Mouse (Mus musculus): ENCODE measurements at regions not wholly inside any gene's neighbourhood (a gene's known extent, or its start where the extent isn't known, plus 50 kb on each side); places are given as distances from the start of the nearest gene placed in this dataset.

DNA sequence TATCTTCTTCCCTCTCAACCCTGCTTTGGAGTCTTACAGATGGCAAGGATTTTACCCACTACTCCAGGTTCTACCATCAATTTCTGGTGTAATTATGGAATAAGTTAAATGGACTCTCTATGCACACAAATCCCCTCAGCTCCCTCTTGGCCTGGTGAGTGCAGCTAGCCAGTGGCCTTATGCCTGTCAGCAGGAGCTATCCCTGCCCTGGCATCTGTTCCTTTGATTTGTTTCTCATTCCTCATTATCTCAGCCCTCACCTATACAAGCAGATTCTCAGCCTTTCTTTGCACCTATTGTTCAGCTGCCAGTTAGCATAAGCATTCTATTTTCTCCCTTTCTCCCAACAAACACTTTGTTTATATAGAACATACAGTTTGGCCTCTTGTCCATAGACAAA, 150.3 kb downstream of the Rnf152 start:
- no peak for DNase-seq (ENCODE audit: low spot score in 2 of 2)

DNA sequence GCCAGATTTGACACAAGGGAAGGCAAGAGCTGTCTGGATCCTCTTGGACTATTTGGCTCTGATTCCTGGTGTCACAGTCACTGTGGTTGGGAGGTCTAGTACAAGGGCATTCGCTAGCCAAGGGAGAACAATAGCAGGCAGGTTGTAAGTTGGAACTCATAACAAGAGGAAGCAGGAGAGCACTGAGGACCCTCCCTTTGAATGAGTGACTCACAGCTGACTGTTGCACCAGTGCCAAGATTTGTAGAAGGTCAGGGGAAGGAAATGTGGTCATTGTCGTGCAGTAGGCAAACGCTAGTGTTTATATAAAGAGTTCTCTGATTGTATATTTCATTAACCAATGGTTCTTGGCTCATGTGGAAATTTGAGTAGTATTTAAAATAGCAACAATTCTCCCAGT, 157.2 kb downstream of the Rnf152 start:
- DNase-seq (ENCODE audit: low spot score in 2 of 2), result no peak

DNA sequence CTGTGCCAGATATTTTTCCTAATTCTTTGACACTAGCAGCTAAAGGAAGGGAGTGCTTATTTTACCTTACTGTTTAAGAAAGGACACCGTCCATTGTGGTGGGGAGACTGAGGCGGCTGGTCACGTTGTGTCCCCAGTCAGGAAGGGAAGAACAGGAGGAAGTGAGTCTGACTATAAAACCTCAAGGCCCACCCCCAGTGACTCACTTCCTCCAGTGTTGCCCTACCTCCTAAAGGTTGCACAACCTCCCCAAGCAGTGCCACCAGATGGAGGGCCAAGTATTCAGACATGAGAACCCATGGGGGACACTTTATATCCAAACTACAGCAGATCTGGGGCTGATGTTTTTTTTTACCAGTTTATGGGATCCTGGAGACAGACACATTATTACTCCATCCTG, 165.4 kb downstream of the Rnf152 start:
- no peak for DNase-seq (ENCODE audit: low spot score in 2 of 2)

DNA sequence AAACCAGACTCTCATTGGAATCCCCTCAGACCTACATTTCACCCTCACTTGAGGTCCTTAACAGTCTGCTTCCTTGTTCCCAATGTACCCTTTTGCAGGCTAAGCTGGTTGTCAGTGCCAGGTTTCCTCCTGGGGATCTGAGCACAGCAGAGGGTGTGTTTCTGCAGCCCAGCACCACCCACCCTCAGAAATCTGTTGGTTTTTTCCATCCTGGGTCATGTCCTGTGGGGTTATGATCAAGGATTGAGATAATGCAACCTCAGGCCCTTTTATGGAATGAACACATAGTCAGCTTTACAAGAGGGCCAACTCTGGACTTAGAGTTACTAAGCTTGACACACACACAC, 167.6 kb downstream of the Rnf152 start:
- no peak for DNase-seq (ENCODE audit: low spot score in 2 of 2)

DNA sequence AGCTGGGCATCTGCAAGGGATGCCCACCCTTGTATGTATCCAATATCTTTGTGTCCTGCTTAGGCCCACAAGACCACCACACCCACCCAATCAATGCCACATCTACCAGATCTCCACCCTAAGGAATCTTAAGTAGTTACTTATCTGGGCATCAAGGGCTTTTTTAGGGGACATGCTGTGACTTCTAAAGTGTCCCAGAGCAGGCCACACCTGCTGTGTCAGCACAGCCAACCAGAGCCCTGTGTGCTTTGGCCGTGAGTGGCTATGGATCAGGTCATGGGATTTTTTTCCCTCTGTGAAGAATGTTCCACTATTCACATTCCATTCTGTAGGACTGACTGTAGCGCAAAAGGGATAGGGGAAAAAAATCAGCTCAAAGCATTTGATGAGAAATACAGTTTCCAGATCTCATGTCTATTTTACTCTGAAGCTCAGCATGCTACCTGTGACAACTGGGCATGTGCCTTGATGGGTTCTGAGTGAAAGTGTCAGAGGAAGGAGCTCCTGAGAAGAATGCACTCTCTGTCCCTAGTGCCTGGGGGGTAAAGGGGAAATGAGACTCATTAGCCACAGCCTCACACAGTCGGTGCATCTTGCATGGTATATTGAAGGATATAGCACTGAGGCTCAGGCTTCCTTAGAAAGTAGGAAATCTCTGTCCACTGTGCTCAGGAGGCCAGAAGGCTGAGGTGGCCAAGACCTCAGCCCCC, 168.1 kb downstream of the Rnf152 start:
- no peak for DNase-seq (ENCODE audit: low spot score in 2 of 2)

DNA sequence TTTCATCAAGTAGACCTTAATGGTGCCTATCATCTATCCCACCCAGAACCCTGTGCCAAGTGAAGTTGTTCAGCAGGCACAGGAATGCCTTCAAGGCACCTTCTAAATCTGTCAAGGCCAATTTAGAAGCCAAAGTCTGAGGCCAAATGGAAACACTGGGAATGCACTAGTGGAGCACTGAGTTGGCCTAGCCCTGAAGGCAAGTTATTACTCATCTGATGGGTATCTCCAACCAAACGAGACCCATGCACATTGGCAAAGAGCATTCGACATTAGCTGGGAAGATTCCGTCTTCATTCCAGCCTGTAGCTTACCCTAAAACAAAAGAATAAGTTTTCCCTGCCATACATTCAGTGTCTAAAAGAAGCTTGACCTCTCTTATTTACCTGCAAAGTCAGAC, 172.0 kb downstream of the Rnf152 start:
- no peak for DNase-seq (ENCODE audit: low spot score in 2 of 2)

DNA sequence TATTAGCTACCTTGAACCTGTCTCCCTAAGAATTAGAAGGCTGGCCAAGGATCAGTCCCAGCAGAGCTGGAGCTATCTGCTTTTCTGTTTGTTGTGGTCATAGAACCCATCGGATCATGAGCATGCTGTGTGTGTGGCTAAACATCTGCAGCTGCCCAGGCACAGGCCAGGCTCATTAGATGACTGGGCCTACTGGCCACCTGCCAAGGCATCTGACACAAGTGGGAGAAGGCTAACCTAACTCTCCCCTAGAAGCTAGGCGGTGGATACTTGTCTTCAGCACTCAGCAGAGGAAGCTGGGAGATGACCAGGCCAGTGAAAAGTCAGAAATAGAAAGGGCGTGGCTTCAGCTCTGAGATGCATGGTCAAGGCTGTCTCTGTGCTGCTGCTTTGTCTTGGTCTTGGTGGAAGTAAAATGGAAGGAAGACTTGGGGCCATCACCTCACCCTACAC, 177.1 kb downstream of the Rnf152 start:
- peak; percentile 8 to 13 for DNase-seq (ENCODE audit: low spot score in 2 of 2)

DNA sequence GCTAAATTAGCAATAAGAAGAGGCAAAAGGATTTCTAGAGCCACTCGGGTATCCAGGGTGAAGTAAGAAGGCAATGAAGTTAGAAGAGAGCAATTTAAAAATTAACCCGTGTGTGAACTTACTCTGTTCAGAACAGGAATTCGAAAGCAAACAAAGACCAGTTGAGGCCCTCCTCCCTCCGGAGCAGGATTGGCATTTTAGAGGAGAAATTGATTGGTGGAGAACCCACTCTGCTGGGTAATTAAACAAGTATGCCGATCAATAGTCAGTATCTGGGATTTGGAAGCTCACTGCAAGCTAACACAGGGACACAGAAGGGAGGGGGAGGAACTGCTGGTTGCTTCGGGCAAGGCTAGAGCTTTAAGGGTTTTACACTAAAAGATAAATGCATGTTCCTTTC, 177.7 kb downstream of the Rnf152 start:
- DNase-seq (ENCODE audit: low spot score in 2 of 2), result no peak

DNA sequence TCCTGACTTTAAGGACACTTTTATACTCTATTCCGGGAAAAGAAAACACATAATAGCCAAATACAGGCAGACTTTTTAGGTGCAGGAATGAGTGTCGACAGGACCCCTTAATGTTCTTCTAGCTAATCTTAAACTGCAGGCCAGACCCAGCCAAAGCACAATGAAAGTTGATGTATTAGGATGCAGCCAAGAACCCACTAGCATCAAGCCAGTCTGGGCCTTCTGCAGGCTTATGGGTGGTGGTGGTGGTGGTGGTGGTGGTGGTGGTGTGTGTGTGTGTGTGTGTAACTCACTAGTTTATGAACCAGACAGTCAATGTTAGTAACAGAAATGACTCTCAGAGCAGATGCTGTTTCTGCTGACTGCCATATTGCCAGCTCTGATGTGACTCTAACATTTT, 178.6 kb downstream of the Rnf152 start:
- DNase-seq (ENCODE audit: low spot score in 2 of 2), result no peak

DNA sequence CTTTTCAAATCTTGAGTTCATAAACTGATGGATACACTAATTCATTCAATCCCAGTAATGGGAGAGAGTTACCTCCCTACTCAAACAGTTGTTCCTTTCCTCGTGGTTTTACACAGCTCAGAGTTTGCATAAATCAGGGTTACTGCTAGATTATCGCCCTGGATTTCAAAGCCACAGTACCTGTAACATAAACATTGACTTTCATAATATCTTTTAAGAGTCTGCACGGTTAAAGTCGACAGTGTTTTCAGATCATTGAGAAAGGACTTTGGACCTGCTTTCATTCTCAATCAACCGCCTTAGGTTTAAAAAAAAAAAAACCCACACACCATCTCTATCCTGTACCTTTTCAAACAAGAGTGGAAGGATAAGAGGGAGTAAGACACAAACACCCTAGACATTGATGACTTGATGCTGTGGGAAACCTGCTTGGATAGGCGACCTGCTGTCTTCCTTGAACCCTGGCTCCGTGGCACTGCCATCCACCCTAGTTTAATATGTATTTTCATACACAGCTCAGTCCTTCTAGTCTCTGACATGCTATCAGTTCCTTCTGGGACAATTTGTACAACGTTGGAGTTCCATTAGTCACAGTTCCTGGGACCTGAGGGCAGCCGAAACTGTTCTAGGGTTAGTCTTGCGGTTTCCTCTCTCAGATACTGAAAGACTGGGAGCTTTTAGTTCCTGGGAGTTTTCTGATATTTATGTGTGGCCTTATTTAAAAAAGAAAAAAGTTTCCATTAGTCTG, 179.3 kb downstream of the Rnf152 start:
- DNase-seq (ENCODE audit: low spot score in 2 of 2), result no peak

DNA sequence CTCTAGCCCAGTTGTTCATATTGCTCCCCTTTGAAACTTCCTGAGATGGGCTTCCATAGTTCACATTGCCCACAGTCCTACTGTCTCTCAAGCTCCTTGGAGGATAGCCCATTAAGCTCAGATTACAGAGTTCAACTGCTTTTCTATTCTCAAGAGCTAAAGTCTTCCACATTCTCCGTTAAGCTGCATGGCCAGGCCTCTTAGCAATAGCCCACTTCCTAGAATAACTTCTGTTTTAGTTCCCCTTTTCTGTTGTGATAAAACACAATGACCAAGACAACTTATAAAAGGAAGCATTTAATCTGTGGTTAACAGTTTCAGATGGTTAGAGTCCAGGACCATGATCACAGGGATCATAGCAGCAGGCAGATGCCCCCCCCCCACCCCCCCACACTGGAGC, 185.5 kb downstream of the Rnf152 start:
- no peak for DNase-seq (ENCODE audit: low spot score in 2 of 2)

DNA sequence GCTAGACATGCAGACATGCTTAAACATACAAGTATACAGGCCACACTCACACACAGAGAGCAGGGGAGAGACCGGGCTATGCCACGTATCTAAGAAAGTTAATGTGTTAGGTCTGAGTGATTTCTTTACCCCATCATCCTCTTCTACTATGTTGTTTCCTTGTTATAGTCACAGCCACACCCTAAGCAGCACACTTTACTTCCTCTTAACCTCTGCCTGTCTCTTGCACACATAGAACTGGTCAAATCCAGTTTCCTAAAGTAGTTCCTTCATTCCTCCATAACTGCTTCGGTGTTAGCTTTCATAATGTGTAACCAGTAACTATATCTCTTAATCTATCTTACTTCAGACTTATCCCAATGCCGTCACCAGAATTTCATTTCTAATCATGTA, 186.4 kb downstream of the Rnf152 start:
- DNase-seq (ENCODE audit: low spot score in 2 of 2), result no peak

DNA sequence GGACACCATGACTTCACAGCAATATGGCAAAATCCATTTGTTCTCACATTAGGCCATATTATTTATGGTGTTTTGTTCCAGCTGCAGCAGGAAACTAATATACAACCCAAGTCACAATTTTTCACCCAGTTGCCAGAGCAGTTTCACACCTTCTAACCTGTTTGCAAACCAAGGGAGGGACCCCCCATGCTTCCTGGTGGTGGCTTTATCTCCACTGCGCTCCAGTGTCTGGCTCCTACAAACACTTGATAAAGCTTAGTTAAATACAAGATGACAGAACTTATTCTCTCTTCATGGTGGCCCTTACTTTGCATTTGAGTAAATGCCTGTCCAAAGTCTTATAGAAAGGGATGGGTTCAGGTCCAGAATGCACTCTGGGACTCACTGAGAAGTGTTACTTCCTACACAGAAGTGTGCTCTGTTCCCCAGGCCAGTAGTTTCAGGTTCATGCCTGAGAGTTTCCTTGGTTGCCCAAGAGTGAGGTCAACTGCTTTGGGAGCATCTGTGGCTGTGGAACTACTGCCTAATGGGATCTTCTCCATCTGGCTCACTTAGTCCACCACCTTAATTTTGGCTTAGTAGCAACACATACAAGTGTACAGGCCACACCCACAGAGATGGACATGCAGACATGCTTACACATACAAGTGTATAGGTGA, 186.9 kb downstream of the Rnf152 start:
- DNase-seq (ENCODE audit: low spot score in 2 of 2), result no peak

DNA sequence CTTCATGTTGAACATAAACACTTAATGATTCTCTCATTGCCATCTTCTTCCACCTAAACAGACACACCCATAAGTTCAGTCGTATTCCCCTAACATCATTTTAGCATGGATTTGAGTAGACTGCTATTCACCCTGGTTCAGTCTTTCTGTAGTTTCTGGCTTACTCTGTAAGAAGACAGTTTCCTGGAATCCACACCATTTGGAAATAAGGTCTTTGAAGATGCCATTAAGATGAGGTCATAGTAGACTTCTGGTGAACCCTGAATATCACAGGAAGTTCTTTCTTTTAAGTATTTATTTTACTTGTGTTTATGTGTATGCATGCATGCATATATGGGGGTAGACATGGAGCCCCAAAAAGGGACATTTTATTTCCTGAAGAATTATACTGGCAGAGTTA, 187.7 kb downstream of the Rnf152 start:
- DNase-seq (ENCODE audit: low spot score in 2 of 2), result no peak

DNA sequence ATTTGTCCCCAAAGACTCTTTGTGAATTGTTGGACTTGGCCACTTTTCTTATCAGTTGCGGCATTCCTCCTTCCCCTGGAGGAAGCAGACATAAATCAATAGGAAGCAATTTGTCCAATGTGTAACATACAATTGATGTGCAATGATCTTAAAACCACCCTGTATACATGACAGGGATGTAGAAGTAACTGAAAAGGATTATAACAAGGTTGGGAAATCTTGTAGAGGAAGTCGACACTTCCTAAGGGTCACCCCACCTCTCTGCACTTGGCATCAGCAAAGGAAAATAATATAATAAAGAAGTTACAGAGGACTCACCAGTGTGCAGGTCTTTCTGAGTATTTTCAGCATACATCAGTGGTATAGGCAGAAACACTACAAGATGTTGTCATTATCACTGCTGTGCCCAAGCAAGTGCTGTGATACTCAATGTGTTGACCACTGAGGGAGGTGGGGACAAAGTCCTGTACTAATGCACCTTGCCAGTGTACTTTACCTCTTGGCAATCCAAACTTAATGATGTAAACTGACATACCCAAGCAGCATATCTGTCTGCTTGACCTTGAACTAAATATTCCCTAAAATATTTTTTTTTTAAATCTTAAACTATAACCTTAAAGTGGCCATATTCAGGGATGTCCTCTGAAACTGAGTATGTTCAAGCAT, 198.9 kb downstream of the Rnf152 start:
- no peak for DNase-seq (ENCODE audit: low spot score in 2 of 2)

DNA sequence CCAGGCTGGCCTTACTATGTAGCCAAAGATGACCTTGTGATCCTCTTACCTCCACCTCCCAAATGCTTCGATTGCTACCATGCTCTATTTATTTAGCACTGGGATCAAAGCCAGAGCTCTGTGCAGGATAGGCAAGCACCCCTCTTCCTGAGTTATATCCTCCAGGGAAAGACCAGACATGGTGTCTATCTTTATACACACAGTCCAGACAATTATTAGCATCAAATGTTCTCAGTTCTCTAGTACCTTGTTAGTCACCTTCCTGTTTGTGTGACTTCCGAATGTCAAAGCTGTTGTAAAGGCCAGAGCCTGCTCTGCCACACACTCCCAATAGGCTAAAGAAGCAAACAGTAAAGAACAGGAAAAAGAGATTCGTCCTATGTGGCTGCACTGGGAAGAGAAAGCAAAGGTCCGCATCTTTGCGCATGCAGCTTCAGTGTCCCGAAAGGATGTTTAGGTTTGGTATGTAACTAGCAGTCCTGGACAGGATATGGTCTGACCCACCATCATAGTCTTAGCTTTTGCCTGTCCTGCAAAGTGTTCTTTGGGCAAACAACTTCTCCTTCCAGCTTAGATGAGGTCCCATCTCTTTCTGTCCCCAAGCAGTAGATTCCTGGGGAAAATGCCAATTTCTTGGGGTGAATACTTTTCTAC, 204.2 kb downstream of the Rnf152 start:
- no peak for DNase-seq (ENCODE audit: low spot score in 2 of 2)

DNA sequence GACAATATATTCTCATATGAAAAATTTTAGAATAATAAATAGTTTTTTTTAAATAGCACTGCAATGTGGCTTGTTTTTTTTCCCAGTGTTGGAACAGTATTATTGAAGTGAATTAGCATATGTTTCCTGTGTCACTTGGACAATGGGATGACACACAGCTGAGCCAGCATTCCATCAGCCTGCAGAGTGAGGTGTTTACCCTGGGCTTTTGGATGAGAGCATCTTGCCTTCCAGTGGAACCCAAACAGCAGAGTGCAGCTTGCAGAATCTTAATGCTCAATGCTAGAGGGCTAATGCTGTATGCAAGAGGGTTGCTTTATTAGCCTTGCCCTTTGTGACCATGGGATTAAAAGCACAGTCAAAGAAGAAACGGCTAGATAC, 205.1 kb downstream of the Rnf152 start:
- no peak for DNase-seq (ENCODE audit: low spot score in 2 of 2)

DNA sequence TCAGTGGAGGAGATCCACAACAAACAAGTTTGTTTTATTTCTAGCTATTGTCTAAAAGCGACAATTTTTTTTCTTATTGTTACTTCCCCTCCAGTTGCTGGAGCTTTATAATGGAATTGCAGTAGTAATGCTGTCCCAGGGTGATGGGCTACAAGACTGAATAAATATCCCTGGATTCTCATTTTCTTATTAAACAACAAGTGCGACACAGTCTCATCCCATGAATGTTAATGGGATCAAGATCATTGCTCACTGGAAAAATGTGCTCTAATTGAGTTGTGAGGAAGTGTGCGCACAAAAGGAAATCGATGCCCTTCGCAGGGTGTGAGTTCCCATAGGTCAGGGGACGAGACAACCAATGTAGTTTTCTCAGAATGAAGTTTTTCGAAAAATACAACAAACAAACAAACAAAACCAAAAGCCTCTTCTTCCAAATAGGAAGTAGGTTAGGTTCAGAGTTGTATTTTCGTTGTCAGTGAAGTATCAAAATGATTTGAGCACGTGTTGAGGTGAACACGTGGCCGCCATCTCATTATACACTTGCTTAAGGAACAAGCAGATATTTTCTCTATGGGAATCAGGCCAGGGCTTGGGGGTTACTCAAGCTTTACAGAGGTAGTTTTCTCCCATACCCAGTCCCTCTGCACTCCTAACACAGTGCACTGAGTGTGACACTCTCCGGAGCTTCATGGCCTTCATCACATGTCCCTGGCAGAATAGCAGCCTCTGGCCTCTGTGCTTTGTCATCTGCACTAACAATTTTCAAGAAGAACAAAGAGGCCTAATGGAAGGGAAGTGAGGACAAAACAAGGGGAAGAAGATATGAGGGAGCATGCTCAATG, 205.7 kb downstream of the Rnf152 start:
- no peak for DNase-seq (ENCODE audit: low spot score in 2 of 2)

DNA sequence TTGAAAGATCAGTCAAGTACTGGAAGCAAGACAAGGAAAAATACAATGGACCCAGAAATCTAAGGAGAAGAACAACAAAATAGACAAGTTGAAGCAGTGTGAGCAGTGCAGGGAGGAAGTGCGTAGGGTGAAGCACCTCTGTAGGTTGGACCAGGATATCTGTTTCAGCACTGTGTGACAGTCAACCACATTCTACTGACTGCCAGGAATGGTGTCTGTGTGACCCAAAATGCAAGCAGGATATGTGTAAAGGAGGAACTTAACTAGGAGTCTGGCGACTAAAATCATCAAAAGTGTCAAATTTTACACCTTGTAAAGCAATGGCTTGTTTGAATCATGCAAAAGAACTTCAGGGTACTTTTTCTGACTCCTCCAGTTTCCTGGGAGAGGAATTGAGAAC, 207.7 kb downstream of the Rnf152 start:
- DNase-seq (ENCODE audit: low spot score in 2 of 2), result no peak

DNA sequence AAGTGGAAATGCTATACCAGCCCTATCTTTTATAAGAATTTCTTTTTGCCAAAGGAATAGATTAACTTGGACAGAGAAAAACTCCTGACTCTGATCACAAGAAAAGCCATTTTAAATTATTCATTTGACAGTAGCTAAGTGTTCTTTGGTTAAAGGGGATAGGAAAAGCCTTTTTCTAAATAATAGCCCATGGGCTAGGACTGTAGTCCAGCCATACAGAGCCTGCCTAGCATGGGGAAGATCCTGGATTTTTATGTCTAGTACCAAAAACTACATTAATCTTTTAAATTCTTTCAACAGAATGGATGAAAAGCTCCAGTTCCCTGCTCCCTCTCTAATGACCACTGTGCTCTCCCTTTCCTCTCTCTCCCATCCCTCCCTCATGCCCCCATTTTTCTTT, 208.5 kb downstream of the Rnf152 start:
- DNase-seq (ENCODE audit: low spot score in 2 of 2), result no peak

DNA sequence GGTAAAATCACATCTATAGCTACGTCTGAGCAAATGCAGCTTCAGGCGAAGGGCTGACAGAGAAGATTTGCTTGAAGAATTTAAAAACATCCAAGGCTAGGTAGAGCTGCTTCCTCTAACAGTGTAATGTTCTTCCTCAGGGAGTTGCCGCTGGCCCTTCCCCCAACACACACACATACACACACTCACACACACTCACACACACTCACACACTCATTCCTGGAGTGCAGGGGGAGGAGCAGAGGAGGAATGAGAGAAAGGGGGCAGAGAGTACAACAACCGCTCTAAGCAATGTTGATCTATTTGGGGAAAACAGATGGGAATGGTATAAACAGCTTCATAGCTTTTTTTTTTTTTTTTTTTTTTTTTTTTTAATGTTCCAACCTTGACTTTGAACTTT, 232.6 kb downstream of the Rnf152 start:
- no peak for DNase-seq (ENCODE audit: low spot score in 2 of 2)

Data from frontal cortex, postnatal 10 days (tissue).